Mouse (Mus musculus) kidney, adult 2 months (tissue): ENCODE data around the gene Dok1. TPM values are rescaled to one million over a fixed set of nuclear protein-coding genes. Genes with fewer than 3 reads are reported as not detected.

Experiments used
- DNase-seq: peaks from one replicate; pipeline ENCODE4 v3.0.0; 2021
- H3K27ac ChIP-seq: fragments of 200-500 bp; 2 replicates; pipeline ENCODE4 v1.5.1; 2012; ENCODE audit warnings: low read depth, low read length, control low read depth, inconsistent platforms; ENCODE audit not compliant: insufficient read depth
- H3K27me3 ChIP-seq: fragments of 200-500 bp; replicated peaks from 2 replicates; pipeline ENCODE4 v1.6.1; 2012; ENCODE audit warnings: mild to moderate bottlenecking, moderate library complexity, low read length, inconsistent platforms; ENCODE audit not compliant: control insufficient read depth, insufficient read depth
- H3K36me3 ChIP-seq: fragments of 200-500 bp; 2 replicates; pipeline ENCODE4 v1.6.1; 2012; ENCODE audit warnings: mild to moderate bottlenecking, moderate library complexity, low read length, inconsistent platforms; ENCODE audit not compliant: control insufficient read depth, insufficient read depth
- H3K4me1 ChIP-seq: fragments of 200-500 bp; 2 replicates; pipeline ENCODE4 v1.6.1; 2011; ENCODE audit warnings: low read length; ENCODE audit not compliant: control insufficient read depth, insufficient read depth
- H3K4me3 ChIP-seq: fragments of 200-500 bp; 2 replicates; pipeline ENCODE4 v1.5.1; 2011; ENCODE audit warnings: mild to moderate bottlenecking, low read depth, low read length, control low read depth; ENCODE audit not compliant: insufficient read depth
- CTCF ChIP-seq: fragments of 200-500 bp; conservative IDR thresholded peaks from 2 replicates; pipeline ENCODE4 v1.5.1; 2011; ENCODE audit warnings: low read depth, mild to moderate bottlenecking, control low read depth, low read length, moderate library complexity, mixed read lengths; ENCODE audit not compliant: insufficient read depth, insufficient read length
- POLR2A ChIP-seq: fragments of 200-500 bp; IDR thresholded peaks from one replicate; pipeline ENCODE4 v1.6.1; 2011; ENCODE audit warnings: low read depth, low read length, control low read depth
- WGBS: fragments of 180-500 bp; shearing (Covaris S2); methylation state at CpG from one replicate; pipeline ENCODE4 v1.1.7; 2018; 5-methylcytosine and 5-hydroxymethylcytosine counted together
- polyA plus RNA-seq: library from polyadenylated mRNA; depleted of rRNA; stranded (reverse); fragments of >200 nt; gene quantifications from 2 replicates; pipeline ENCODE4 v1.2.3, GENCODE M21; 2012; rRNA removed

Gene Dok1
- 4.3 and 4.5 TPM in 2 replicates for polyA plus RNA-seq

GRCm38 (mm10) chr6:83033249-83034185 lies at the start of gene Dok1, which contains the start of gene Loxl3:
TSS of gene Dok1 (minus strand) at chr6:83033471.
TSS of gene Loxl3 (plus strand) at chr6:83034173.
- Histone ChIP-seq H3K36me3 (no peaks in the 10 kb centered on the region), H3K4me1 (peaks cover 2% of the 10 kb centered on the region; the same call in 1 of the 2 replicates), H3K27me3 (no peaks in the 10 kb centered on the region), H3K4me3 (peak within 1 kb of the TSS; percentile 66), H3K27ac (peak within 1 kb of the TSS; percentile 68)
- no peak for TF ChIP-seq CTCF
- no peak for TF ChIP-seq POLR2A
- DNase-seq: peak; percentile 71
- 1% methylated on average over 51 of the region's 51 CpGs for WGBS

- Histone ChIP-seq H3K4me1 (no peaks in the 10 kb centered on the region), H3K36me3 (no peaks in the 10 kb centered on the region), H3K4me3 (no peak overlapping the region), H3K27ac (no peak overlapping the region), H3K27me3 (no peaks in the 10 kb centered on the region)
- DNase-seq: no peak
- WGBS: 97% methylated on average over 5 of the region's 5 CpGs
- no peak for TF ChIP-seq POLR2A
- no peak for TF ChIP-seq CTCF
Measured at GRCm38 (mm10) chr6:83080210-83080609, 46.9 kb upstream of the Dok1 start.

GRCm38 (mm10) chr6:83078324-83078858 lies 45.1 kb upstream of the Dok1 start:
- peak; percentile 99 for DNase-seq
- H3K36me3 ChIP-seq: no peaks in the 10 kb centered on the region
- under 1% methylated on average over 46 of the region's 46 CpGs for WGBS
- H3K4me3 ChIP-seq: peak overlapping the region; percentile 56
- peak overlapping the region; percentile 92 for H3K27ac ChIP-seq
- no peaks in the 10 kb centered on the region for H3K27me3 ChIP-seq
- no peaks in the 10 kb centered on the region for H3K4me1 ChIP-seq
- TF ChIP-seq POLR2A (peak; percentile 32), CTCF (peak; percentile 48; the same call in 1 of the 2 replicates)

GRCm38 (mm10) chr6:83077630-83078323 lies 44.5 kb upstream of the Dok1 start, which contains the start of gene Pcgf1:
TSS of gene Pcgf1 (plus strand) at chr6:83077869.
- peak; percentile 50 for DNase-seq
- Histone ChIP-seq H3K36me3 (no peaks in the 10 kb centered on the region), H3K27me3 (no peaks in the 10 kb centered on the region), H3K4me3 (peak within 1 kb of the TSS; percentile 56), H3K4me1 (no peaks in the 10 kb centered on the region), H3K27ac (peak within 1 kb of the TSS; percentile 92)
- under 1% methylated on average over 54 of the region's 54 CpGs for WGBS
- TF ChIP-seq POLR2A (no peak), CTCF (no peak)

GRCm38 (mm10) chr6:83074979-83075378 lies 41.7 kb upstream of the Dok1 start:
- 22% methylated on average over 2 of the region's 2 CpGs for WGBS
- H3K27ac ChIP-seq: no peak overlapping the region
- no peak overlapping the region for H3K4me3 ChIP-seq
- DNase-seq: peak; percentile 42
- H3K27me3 ChIP-seq: peaks cover 12% of the 10 kb centered on the region
- no peaks in the 10 kb centered on the region for H3K4me1 ChIP-seq
- TF ChIP-seq CTCF: no peak
- no peak for TF ChIP-seq POLR2A
- H3K36me3 ChIP-seq: no peaks in the 10 kb centered on the region

GRCm38 (mm10) chr6:83071220-83071619 lies 37.9 kb upstream of the Dok1 start:
- Histone ChIP-seq H3K4me1 (no peaks in the 10 kb centered on the region), H3K36me3 (no peaks in the 10 kb centered on the region), H3K27ac (no peak overlapping the region), H3K27me3 (peaks cover 23% of the 10 kb centered on the region), H3K4me3 (no peak overlapping the region)
- no peak for DNase-seq
- WGBS: 6% methylated on average over 24 of the region's 24 CpGs
- no peak for TF ChIP-seq CTCF
- no peak for TF ChIP-seq POLR2A
